Mouse (Mus musculus): Measurements from ENCODE around the gene Nsun3. TPM values are rescaled to one million over a fixed set of nuclear protein-coding genes. Genes with fewer than 3 reads are reported as not detected.

Nsun3 gene
- polyA plus RNA-seq, 1 experiment from 2014 or later, result 10.4 TPM

DNA sequence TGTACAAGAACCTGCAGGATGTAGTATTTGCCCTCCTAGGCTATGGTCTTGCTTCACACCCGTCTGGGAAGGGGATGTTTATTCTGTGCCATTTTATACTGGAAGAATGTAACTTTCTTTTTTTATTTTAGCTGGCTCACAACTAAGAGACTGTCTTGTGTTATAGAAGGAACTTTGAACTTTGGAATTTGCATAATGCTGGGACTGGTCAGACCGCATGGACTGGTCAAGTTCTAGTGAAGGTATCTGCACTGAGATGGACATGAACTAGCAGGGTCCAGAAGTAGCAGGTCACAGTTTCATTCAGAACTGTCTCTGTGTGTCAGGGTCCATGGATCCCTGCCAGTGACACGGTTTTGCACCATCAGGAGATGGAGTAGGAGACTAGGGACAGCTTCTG, 13.2 kb upstream of the Nsun3 start:
- Histone ChIP-seq H3K27me3 (no peaks in the 10 kb centered on the region), H3K36me3 (peaks cover 31% of the 10 kb centered on the region), H3K4me1 (replicated peaks) (no peaks in the 10 kb centered on the region), H3K27ac (no peak overlapping the region), H3K4me3 (replicated peaks) (no peak overlapping the region), H3K9me3 (no peaks in the 10 kb centered on the region), H3K9ac (replicated peaks) (no peak overlapping the region), H3K4me2 (replicated peaks) (no peak overlapping the region)
- ATAC-seq, result no peak
- WGBS, result 91% methylated on average over 3 of the region's 3 CpGs

DNA sequence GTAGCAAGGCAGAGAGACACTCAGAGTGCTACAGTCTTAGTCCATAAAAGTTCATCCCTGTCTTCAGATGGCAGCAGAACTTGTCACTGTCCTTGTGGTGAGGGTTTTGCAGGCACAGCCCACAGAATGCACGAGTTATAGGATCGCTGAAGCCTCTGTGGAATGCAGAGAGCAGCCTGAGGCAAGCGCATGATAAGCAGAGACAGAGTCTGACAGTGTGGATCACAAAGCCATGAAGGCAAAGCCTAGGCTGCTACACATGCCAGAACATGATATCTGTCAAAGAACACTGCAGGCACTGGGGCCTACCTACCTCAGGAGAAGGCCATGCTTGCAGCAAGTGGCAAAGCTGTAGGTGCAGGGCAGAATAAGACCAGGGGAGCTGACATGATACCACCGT, 12.8 kb upstream of the Nsun3 start:
- Histone ChIP-seq H3K27me3 (no peaks in the 10 kb centered on the region), H3K36me3 (peaks cover 27% of the 10 kb centered on the region), H3K9me3 (no peaks in the 10 kb centered on the region), H3K9ac (replicated peaks) (no peak overlapping the region), H3K4me3 (replicated peaks) (no peak overlapping the region), H3K4me2 (replicated peaks) (no peak overlapping the region), H3K4me1 (replicated peaks) (no peaks in the 10 kb centered on the region), H3K27ac (no peak overlapping the region)
- 89% methylated on average over 4 of the region's 4 CpGs for WGBS
- no peak for ATAC-seq

DNA sequence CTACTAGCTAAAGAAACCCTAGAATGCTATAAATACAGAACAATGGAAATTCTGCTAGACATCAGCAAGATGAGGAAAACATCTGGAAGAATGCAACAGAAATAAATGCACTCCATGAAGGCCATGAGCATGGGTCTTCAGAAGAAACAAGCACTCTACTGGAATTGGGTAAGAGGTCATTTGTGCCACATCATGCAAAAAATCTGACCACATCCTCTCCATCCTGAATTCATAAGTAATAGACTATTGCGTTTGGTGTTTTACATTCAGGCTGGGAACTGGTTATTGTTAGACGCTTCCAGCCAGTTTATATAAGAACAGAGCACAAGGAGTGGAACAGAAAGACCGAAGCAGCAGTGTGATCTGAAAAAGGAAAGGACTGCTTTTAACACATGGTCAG, 12.2 kb upstream of the Nsun3 start:
- ATAC-seq, result no peak
- H3K4me3 ChIP-seq (replicated peaks), result no peak overlapping the region
- no peaks in the 10 kb centered on the region for H3K27me3 ChIP-seq
- H3K36me3 ChIP-seq, result peaks cover 25% of the 10 kb centered on the region
- no peaks in the 10 kb centered on the region for H3K4me1 ChIP-seq (replicated peaks)
- no peak overlapping the region for H3K4me2 ChIP-seq (replicated peaks)
- H3K27ac ChIP-seq, result no peak overlapping the region
- no peaks in the 10 kb centered on the region for H3K9me3 ChIP-seq
- no peak overlapping the region for H3K9ac ChIP-seq (replicated peaks)
- WGBS, result 98% methylated on average over 3 of the region's 3 CpGs

DNA sequence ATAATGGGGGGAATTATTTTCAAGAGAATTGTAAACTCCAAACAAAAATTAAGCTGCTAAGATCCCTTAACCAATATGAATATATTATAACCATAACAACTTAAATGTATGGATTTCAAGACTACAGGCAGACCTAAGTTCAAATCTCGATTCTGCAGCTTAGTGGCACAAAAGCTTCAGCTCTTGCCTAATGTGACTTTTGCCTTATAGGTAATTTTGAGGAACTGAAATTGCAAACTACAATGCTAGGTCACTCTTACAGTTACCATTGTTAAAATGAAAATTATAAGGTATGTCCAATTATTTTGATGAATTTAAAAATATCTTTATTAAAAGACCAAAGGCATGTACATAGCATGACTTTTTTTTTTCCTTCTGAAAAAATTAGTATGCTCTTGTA, 10.0 kb upstream of the Nsun3 start:
- Histone ChIP-seq H3K9ac (replicated peaks) (no peak overlapping the region), H3K4me1 (replicated peaks) (no peaks in the 10 kb centered on the region), H3K4me3 (replicated peaks) (no peak overlapping the region), H3K4me2 (replicated peaks) (no peak overlapping the region), H3K36me3 (peaks cover 21% of the 10 kb centered on the region), H3K27ac (no peak overlapping the region), H3K9me3 (no peaks in the 10 kb centered on the region), H3K27me3 (no peaks in the 10 kb centered on the region)
- 81% methylated on average over 1 of the region's 1 CpGs for WGBS
- ATAC-seq, result no peak

DNA sequence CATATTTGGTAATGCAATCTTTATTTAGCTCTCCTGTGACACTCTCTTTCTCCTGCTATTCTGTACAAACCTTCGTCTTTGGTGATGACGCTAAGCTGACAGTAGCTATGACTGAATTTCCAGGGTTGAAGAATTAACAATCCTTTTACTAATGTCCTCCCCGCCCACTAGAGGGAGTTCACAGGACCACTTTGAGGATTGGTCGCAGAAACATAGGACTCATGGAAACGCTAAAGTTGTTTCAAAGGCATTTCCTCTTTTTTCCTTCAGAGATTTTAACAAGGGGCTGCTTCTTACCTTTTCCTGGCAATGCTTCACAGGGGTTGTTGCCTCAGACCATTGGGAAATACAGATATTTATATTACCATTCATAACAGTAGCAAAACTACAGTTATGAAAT, 4.4 kb downstream of the Nsun3 start:
- Histone ChIP-seq H3K36me3 (0 out of 2 replicates have a peak, but pooled peaks cover 12% of the 10 kb centered on the region), H3K4me1 (replicated peaks) (peaks cover 24% of the 10 kb centered on the region), H3K9me3 (no peaks in the 10 kb centered on the region), H3K27me3 (no peaks in the 10 kb centered on the region), H3K27ac (no peak overlapping the region), H3K4me3 (replicated peaks) (no peak overlapping the region), H3K9ac (replicated peaks) (no peak overlapping the region), H3K4me2 (replicated peaks) (no peak overlapping the region)
- no peak for ATAC-seq
- 66% methylated on average over 5 of the region's 5 CpGs for WGBS

DNA sequence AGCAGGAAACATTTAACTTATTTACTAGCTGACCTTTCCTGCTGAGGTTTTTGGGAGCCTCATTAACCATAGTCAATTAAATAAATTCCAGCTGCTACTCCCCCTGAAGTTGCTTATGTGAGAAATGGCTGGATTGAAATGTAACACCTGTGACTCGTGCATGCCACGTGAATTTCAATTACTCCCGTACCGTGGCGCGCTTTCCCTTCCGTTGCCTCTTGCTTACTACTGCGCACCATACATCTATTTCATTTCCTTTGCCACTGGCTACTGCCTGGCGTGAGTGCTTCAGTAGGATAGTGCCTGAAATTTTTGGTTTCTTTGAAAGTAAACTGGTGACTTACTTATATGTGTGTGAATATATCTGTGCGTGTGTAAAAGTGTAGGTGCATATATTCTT, 8.3 kb downstream of the Nsun3 start:
- no peak overlapping the region for H3K4me2 ChIP-seq (replicated peaks)
- 84% methylated on average over 10 of the region's 10 CpGs for WGBS
- H3K4me1 ChIP-seq (replicated peaks), result no peaks in the 10 kb centered on the region
- peaks cover 15% of the 10 kb centered on the region; the same call in 1 of the 2 replicates for H3K36me3 ChIP-seq
- H3K27me3 ChIP-seq, result no peaks in the 10 kb centered on the region
- H3K27ac ChIP-seq, result no peak overlapping the region
- H3K9me3 ChIP-seq, result no peaks in the 10 kb centered on the region
- no peak overlapping the region for H3K4me3 ChIP-seq (replicated peaks)
- no peak for ATAC-seq
- H3K9ac ChIP-seq (replicated peaks), result no peak overlapping the region

DNA sequence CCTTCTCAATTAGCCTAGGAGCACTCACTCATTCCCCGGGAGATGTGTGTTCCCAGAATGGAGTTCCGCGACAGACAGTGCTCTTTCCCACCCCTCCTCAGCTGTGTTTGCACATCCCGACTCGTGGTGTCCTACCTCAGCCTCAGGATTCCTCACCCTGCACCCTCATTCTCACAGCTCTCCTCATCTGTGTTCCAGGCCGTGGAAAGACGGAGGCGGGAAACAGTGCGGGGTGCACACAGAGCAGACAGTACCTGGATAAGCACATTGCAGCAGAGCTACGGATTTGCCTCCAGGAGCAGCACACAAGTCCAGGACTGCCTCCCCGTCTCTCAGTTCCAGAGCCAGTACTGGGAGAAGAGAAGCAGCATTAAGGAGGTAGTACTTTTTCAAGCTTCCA, 10.6 kb downstream of the Nsun3 start:
- no peak overlapping the region for H3K4me2 ChIP-seq (replicated peaks)
- no peak overlapping the region for H3K27ac ChIP-seq
- H3K36me3 ChIP-seq, result peaks cover 4% of the 10 kb centered on the region; the same call in 1 of the 2 replicates
- H3K4me1 ChIP-seq (replicated peaks), result no peaks in the 10 kb centered on the region
- H3K4me3 ChIP-seq (replicated peaks), result no peak overlapping the region
- H3K9me3 ChIP-seq, result no peaks in the 10 kb centered on the region
- no peak overlapping the region for H3K9ac ChIP-seq (replicated peaks)
- no peaks in the 10 kb centered on the region for H3K27me3 ChIP-seq
- ATAC-seq, result no peak
- 77% methylated on average over 11 of the region's 11 CpGs for WGBS

DNA sequence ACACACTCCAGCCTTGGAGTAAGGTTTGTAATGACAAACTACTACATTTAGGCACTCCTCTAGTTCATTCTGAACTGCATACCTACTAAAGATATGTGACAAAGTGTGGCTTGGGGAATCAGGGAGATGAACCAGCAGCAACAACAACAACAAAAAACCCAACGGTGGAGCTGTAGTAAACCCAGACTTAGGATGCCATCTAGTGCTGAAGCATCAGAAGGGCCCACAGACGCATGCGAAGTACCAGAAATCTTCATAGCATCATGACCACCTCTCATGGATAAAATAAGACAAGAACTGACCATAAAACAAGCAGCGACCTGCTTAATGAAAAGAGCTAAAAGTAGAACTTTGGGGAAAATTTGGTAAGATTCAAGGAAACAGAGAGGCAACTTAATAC, 13.2 kb downstream of the Nsun3 start:
- peaks cover 8% of the 10 kb centered on the region for H3K36me3 ChIP-seq
- H3K9me3 ChIP-seq, result no peaks in the 10 kb centered on the region
- WGBS, result 84% methylated on average over 4 of the region's 4 CpGs
- no peak overlapping the region for H3K4me2 ChIP-seq (replicated peaks)
- no peaks in the 10 kb centered on the region for H3K4me1 ChIP-seq (replicated peaks)
- no peak overlapping the region for H3K27ac ChIP-seq
- no peaks in the 10 kb centered on the region for H3K27me3 ChIP-seq
- ATAC-seq, result no peak
- no peak overlapping the region for H3K9ac ChIP-seq (replicated peaks)
- H3K4me3 ChIP-seq (replicated peaks), result no peak overlapping the region

DNA sequence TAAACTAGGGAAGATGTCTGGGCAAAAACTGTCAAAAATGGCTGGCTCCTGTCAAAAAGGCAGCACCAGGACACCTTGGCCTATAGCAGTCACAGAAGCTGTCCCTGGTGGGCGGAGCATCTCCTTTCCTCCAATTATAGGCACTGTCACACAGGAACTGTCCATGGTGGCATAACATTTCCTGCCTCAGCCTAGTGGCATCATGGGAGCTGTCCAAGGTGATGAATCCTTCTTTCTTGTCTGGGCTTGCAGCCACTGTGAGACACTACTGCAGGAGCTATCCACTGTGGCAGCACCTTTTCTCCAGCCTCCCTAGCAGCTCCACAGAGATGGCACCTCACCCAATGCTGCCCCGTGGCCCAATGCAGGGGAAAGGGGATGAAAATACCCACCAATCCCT, 28.3 kb downstream of the Nsun3 start:
- Histone ChIP-seq H3K9me3 (no peaks in the 10 kb centered on the region), H3K27ac (no peak overlapping the region), H3K4me1 (replicated peaks) (no peaks in the 10 kb centered on the region), H3K36me3 (peaks cover 6% of the 10 kb centered on the region; the same call in 1 of the 2 replicates), H3K4me2 (replicated peaks) (no peak overlapping the region), H3K27me3 (no peaks in the 10 kb centered on the region), H3K4me3 (replicated peaks) (no peak overlapping the region), H3K9ac (replicated peaks) (no peak overlapping the region)
- no peak for ATAC-seq
- 95% methylated on average over 2 of the region's 2 CpGs for WGBS

DNA sequence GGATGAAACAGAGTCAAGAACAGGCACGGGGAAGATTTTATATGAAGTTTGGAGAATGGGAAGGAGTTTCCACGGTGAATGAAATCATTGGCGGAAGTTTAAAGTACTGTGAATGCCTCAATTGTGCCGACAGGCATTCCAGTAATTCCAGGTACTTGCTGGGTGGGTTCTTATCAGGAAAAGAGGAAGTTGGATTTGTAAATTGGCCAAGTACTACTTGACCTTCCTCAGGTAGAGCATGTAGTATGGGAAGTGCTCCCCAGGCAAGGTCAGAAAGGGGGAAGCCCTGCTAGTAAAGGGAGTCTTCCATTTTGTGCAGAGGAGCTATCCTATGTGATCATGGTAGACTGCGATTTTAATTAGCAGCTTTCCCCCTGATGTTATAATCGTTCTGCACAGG, 31.3 kb downstream of the Nsun3 start:
- H3K9ac ChIP-seq (replicated peaks), result no peak overlapping the region
- no peak overlapping the region for H3K4me3 ChIP-seq (replicated peaks)
- 94% methylated on average over 6 of the region's 6 CpGs for WGBS
- H3K4me2 ChIP-seq (replicated peaks), result no peak overlapping the region
- ATAC-seq, result no peak
- no peaks in the 10 kb centered on the region for H3K9me3 ChIP-seq
- peaks cover 6% of the 10 kb centered on the region; the same call in 1 of the 2 replicates for H3K36me3 ChIP-seq
- no peaks in the 10 kb centered on the region for H3K27me3 ChIP-seq
- H3K27ac ChIP-seq, result no peak overlapping the region
- H3K4me1 ChIP-seq (replicated peaks), result no peaks in the 10 kb centered on the region

DNA sequence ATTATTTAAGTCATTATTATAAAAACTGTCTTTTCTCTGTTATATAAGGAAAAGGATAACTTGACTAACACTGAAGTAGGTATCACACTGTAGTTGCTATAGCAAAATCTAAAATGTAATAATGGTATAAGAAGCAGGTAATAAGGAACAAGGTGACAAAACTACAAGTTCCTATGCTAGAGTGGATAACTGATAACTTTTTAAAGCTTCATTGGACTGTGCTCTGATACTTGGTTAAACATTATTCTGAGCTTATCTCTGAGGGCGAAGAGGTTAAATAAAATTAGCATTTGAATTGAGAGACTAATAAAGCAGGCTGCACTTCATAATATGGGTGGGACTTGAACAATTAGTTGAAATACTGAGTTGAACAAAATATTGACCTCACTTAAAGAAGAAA, 33.0 kb downstream of the Nsun3 start:
- no peak for ATAC-seq
- 81% methylated on average over 1 of the region's 1 CpGs for WGBS

DNA sequence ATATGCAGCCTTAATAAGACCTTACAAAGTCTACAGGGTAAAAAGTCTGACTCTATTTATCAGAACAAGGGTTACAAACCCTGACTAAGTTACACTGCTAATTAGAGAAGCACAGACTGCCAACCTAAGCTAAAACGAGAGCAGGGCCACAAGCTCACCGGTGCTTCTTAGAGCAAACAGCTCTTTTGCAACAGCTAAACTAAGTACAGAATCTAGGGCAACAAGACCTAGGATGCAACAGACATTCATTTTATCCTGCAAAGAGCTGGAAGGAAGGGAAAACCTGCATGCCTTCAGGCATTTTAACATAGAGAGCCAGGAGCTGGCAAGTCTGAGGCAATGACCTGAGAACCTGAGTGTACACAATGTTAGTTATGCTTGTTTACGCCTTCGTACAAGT, 33.5 kb downstream of the Nsun3 start:
- Histone ChIP-seq H3K27ac (no peak overlapping the region), H3K27me3 (no peaks in the 10 kb centered on the region), H3K4me2 (replicated peaks) (no peak overlapping the region), H3K4me1 (replicated peaks) (no peaks in the 10 kb centered on the region), H3K9ac (replicated peaks) (no peak overlapping the region), H3K4me3 (replicated peaks) (no peak overlapping the region), H3K9me3 (no peaks in the 10 kb centered on the region), H3K36me3 (no peaks in the 10 kb centered on the region; the same call in 1 of the 2 replicates)
- 93% methylated on average over 4 of the region's 4 CpGs for WGBS
- no peak for ATAC-seq

More for the DNA sequence above, 33.0 kb downstream of the Nsun3 start:
- Histone ChIP-seq H3K4me3 (replicated peaks) (no peak overlapping the region), H3K4me2 (replicated peaks) (no peak overlapping the region), H3K9me3 (no peaks in the 10 kb centered on the region), H3K9ac (replicated peaks) (no peak overlapping the region), H3K27me3 (no peaks in the 10 kb centered on the region), H3K27ac (no peak overlapping the region), H3K36me3 (peaks cover 4% of the 10 kb centered on the region; the same call in 1 of the 2 replicates), H3K4me1 (replicated peaks) (no peaks in the 10 kb centered on the region)

DNA sequence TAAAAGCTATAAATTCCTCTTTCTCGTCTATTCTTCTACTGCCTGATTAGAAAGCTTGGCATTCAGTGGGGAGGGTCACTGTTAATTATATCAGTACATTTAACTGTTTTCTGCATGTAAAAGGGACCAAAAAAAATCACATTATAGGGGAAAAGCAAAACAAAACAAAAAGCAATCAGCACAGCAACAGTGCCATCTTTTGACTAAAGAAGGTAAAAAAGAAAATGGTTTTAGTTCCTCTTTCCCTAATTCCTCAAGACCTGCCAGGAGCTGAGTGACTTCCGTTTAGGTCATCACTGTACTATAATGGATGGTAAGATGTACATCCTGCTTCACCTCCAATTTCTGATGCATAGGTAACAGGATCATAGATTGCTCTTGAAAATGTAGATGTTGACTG, 40.7 kb downstream of the Nsun3 start:
- H3K9ac ChIP-seq (replicated peaks), result no peak overlapping the region
- no peaks in the 10 kb centered on the region for H3K9me3 ChIP-seq
- H3K4me3 ChIP-seq (replicated peaks), result no peak overlapping the region
- no peak overlapping the region for H3K4me2 ChIP-seq (replicated peaks)
- H3K27me3 ChIP-seq, result no peaks in the 10 kb centered on the region
- ATAC-seq, result no peak
- peaks cover 3% of the 10 kb centered on the region; the same call in 1 of the 2 replicates for H3K36me3 ChIP-seq
- WGBS, result 77% methylated on average over 2 of the region's 2 CpGs
- H3K4me1 ChIP-seq (replicated peaks), result no peaks in the 10 kb centered on the region
- H3K27ac ChIP-seq, result no peak overlapping the region
